Mouse (Mus musculus): ENCODE measurements at regions not wholly inside any gene's neighbourhood (a gene's known extent, or its start where the extent isn't known, plus 50 kb on each side); places are given as distances from the start of the nearest gene placed in this dataset.

DNA sequence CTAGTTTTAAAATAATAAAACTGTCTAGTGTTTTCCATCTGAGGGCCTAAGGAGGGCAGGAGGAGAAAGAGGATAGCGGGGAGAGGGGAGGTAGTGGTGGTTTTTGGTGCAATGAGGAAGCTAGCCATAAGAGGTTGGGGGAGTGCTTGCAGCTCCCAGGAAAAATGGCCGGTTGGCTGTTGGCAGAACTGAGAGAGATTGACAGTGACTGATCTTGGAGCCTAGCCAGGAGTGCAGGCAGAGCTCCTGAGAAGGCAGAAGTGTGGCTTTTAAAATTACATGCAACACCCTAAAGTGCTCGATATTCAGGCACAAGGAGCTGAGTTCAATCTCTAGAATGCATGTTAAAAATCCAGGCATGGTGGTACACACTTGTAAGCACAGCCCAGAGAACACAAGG, 938.3 kb upstream of the 2610301B20Rik start:
- no peak overlapping the region for H3K4me3 ChIP-seq (replicated peaks)
- H3K36me3 ChIP-seq = no peaks in the 10 kb centered on the region
- WGBS = 56% methylated on average over 3 of the region's 3 CpGs
- ATAC-seq = no peak
- no peak overlapping the region for H3K9ac ChIP-seq (replicated peaks)
- H3K9me3 ChIP-seq = no peaks in the 10 kb centered on the region
- no peaks in the 10 kb centered on the region for H3K4me1 ChIP-seq (replicated peaks)
- H3K27ac ChIP-seq = no peak overlapping the region
- no peaks in the 10 kb centered on the region for H3K27me3 ChIP-seq
- no peak overlapping the region for H3K4me2 ChIP-seq (replicated peaks)

DNA sequence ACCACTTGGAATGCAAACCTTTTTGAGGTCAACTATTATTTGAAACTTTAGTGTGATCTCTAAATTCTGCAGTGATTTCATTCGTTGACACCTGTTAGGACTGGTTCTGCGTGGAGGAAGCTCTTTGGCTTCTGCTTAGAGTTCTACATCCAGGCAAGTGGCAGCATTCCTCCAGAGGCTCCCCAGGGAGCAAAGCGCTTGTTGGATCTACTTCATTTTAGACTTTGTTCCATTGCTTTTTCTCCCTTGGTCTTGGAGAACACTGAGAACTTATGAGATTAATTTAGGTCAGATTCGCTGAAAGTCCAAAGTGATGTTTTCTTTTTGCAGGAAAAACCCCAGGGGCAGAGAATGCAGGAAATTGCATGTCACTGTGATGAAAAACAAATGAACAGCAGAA, 922.9 kb upstream of the 2610301B20Rik start:
- no peak for ATAC-seq
- 95% methylated on average over 4 of the region's 4 CpGs for WGBS
- H3K4me1 ChIP-seq (replicated peaks) = no peaks in the 10 kb centered on the region

DNA sequence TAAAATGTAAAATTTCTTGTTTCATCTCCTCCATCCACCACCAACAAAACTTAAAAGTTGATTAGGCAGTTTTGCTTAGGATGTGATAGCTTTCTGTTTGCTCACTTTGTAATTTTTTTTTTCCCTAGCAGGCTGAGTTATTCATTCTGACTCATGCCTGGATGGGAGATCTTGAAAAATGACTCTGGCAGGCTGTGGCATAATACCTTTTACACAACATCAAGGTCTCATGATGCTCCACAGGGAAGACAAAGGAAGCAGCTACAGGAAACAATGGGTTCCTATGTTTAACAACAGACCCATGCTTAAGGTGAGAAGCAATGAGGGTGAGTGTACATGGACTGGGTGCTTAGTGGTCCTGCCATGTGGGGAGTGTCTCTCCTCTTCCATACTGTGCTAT, 899.7 kb upstream of the 2610301B20Rik start:
- Histone ChIP-seq H3K4me2 (replicated peaks) (no peak overlapping the region), H3K4me1 (replicated peaks) (no peaks in the 10 kb centered on the region), H3K9ac (replicated peaks) (no peak overlapping the region), H3K9me3 (no peaks in the 10 kb centered on the region), H3K4me3 (replicated peaks) (no peak overlapping the region), H3K27ac (no peak overlapping the region), H3K36me3 (no peaks in the 10 kb centered on the region), H3K27me3 (no peaks in the 10 kb centered on the region)
- no peak for ATAC-seq

More for the DNA sequence above, 922.9 kb upstream of the 2610301B20Rik start:
- Histone ChIP-seq H3K27ac (no peak overlapping the region), H3K36me3 (no peaks in the 10 kb centered on the region), H3K4me2 (replicated peaks) (no peak overlapping the region), H3K9me3 (no peaks in the 10 kb centered on the region), H3K9ac (replicated peaks) (no peak overlapping the region), H3K4me3 (replicated peaks) (no peak overlapping the region), H3K27me3 (no peaks in the 10 kb centered on the region)

DNA sequence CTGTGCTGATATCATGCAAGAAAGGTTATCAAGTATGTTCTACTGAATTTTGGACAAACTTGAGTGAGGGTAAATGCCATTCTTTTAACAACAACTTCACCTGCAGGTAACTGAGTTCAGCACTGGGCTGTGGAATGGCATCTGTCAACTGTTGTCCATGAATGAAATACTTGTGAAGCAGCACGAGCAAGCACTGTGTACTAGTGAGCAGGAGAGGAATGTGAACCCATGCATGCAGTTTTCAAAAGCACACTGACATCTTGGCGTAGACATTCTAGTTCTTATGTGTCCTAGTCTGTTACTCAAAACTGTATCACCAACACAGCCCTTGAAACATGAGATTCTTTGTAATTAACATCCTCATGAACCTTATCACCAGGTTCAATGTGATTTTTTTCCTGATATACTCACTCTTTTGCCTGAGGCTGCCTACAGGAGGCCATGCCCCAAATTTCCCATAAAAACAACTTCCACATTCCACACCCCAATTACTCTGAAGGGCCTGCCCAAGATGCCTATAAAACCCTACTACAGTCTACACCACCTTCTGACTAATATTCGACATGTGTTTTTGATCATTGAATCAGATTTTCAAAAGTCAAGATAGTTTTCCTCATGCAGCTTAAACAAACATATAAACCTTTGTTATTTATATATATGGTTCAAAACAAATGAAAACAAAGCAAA, 892.8 kb upstream of the 2610301B20Rik start:
- WGBS = 86% methylated on average over 3 of the region's 3 CpGs
- no peak for ATAC-seq
- Histone ChIP-seq H3K36me3 (no peaks in the 10 kb centered on the region), H3K4me1 (replicated peaks) (no peaks in the 10 kb centered on the region), H3K4me3 (replicated peaks) (no peak overlapping the region), H3K4me2 (replicated peaks) (no peak overlapping the region), H3K27ac (no peak overlapping the region), H3K27me3 (no peaks in the 10 kb centered on the region), H3K9ac (replicated peaks) (no peak overlapping the region), H3K9me3 (no peaks in the 10 kb centered on the region)

DNA sequence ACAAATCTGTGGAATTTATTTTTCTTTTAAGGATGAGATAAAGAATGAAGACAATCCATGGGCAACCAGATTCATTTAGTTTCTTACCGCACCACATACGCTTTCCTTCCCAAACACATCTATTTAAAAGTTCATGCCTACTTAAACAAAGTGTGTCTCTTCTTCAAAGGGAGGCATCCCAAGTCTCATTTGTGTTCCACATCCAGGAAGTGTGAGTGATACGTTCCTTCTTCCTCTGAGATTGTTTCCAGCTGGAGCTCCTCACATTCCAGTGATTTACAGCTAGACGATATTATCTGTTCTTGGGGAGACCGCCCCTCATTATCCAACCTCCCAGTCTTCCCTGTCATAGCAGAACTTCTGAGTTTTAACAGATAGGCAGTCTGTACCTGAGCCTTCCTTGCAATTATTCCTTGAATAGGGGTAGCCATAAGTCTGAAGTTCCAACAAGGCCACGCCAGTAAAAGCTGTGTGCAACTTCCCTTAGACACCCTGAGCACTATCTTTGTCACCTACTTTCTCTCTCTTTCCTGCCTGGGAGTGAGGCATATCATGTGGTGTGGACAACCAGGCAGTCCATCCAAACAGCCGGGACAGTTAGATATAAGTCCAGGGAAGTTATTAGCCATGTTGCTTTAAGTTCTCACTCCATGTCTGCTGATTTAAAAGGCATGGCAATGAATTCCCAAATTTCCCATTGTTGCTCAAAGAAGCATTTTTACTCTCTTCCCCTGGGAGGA, 891.3 kb upstream of the 2610301B20Rik start:
- H3K4me3 ChIP-seq (replicated peaks) = no peak overlapping the region
- no peaks in the 10 kb centered on the region for H3K27me3 ChIP-seq
- 88% methylated on average over 7 of the region's 7 CpGs for WGBS
- H3K4me2 ChIP-seq (replicated peaks) = no peak overlapping the region
- no peak overlapping the region for H3K9ac ChIP-seq (replicated peaks)
- no peak overlapping the region for H3K27ac ChIP-seq
- H3K4me1 ChIP-seq (replicated peaks) = no peaks in the 10 kb centered on the region
- H3K36me3 ChIP-seq = no peaks in the 10 kb centered on the region
- no peaks in the 10 kb centered on the region for H3K9me3 ChIP-seq
- ATAC-seq = no peak

GRCm38 (mm10) chr4:9993871-9994270, 880.4 kb upstream of the 2610301B20Rik start:
- H3K4me3 ChIP-seq (replicated peaks) = no peak overlapping the region
- WGBS = 44% methylated on average over 1 of the region's 1 CpGs

GRCm38 (mm10) chr4:9994466-9994865, 879.8 kb upstream of the 2610301B20Rik start:
- 78% methylated on average over 1 of the region's 1 CpGs for WGBS
- no peak overlapping the region for H3K4me2 ChIP-seq (replicated peaks)
- H3K27ac ChIP-seq = no peak overlapping the region
- ATAC-seq = no peak
- no peaks in the 10 kb centered on the region for H3K9me3 ChIP-seq
- H3K4me3 ChIP-seq (replicated peaks) = no peak overlapping the region
- H3K36me3 ChIP-seq = no peaks in the 10 kb centered on the region
- no peaks in the 10 kb centered on the region for H3K27me3 ChIP-seq
- no peak overlapping the region for H3K9ac ChIP-seq (replicated peaks)
- no peaks in the 10 kb centered on the region for H3K4me1 ChIP-seq (replicated peaks)

More at GRCm38 (mm10) chr4:9993871-9994270, 880.4 kb upstream of the 2610301B20Rik start:
- Histone ChIP-seq H3K9me3 (no peaks in the 10 kb centered on the region), H3K4me2 (replicated peaks) (no peak overlapping the region), H3K36me3 (no peaks in the 10 kb centered on the region), H3K4me1 (replicated peaks) (no peaks in the 10 kb centered on the region), H3K27me3 (no peaks in the 10 kb centered on the region), H3K9ac (replicated peaks) (no peak overlapping the region), H3K27ac (no peak overlapping the region)
- ATAC-seq = no peak

GRCm38 (mm10) chr4:10030316-10030715, 844.0 kb upstream of the 2610301B20Rik start:
- no peak overlapping the region for H3K4me2 ChIP-seq (replicated peaks)
- H3K36me3 ChIP-seq = no peaks in the 10 kb centered on the region
- ATAC-seq = no peak
- H3K9me3 ChIP-seq = no peaks in the 10 kb centered on the region
- H3K4me3 ChIP-seq (replicated peaks) = no peak overlapping the region
- H3K27ac ChIP-seq = no peak overlapping the region
- H3K9ac ChIP-seq (replicated peaks) = no peak overlapping the region
- H3K27me3 ChIP-seq = no peaks in the 10 kb centered on the region
- H3K4me1 ChIP-seq (replicated peaks) = no peaks in the 10 kb centered on the region

- Histone ChIP-seq H3K4me1 (replicated peaks) (no peaks in the 10 kb centered on the region), H3K9ac (replicated peaks) (no peak overlapping the region), H3K27me3 (no peaks in the 10 kb centered on the region), H3K4me2 (replicated peaks) (no peak overlapping the region), H3K27ac (no peak overlapping the region), H3K36me3 (no peaks in the 10 kb centered on the region), H3K9me3 (no peaks in the 10 kb centered on the region), H3K4me3 (replicated peaks) (no peak overlapping the region)
- no peak for ATAC-seq
- 19% methylated on average over 3 of the region's 3 CpGs for WGBS
These were observed 842.5 kb upstream of the 2610301B20Rik start for GRCm38 (mm10) chr4:10031764-10032163.

DNA sequence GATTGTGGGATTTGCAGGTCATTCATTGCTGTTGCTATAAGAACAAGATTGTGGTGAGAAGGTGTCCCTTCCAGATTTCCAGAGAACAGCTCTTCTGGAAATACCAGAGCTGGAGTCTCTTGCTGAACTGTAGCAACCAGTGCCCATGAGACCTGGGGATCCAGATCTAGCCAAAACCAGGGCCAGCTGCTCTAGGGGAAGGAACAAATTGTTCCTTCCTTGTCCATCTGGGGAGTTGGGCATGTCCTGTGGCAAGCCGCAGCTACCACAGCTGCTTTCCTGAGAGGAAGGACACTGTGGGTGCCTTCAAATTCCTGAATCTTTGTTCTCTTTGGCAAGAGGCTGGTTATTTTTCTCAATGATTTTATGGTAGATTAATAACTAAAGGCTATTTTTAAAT, 839.0 kb upstream of the 2610301B20Rik start:
- 96% methylated on average over 1 of the region's 1 CpGs for WGBS
- H3K4me2 ChIP-seq (replicated peaks) = no peak overlapping the region
- no peaks in the 10 kb centered on the region for H3K27me3 ChIP-seq
- ATAC-seq = no peak
- H3K9ac ChIP-seq (replicated peaks) = no peak overlapping the region
- no peaks in the 10 kb centered on the region for H3K36me3 ChIP-seq
- no peaks in the 10 kb centered on the region for H3K9me3 ChIP-seq
- H3K27ac ChIP-seq = no peak overlapping the region
- no peak overlapping the region for H3K4me3 ChIP-seq (replicated peaks)
- no peaks in the 10 kb centered on the region for H3K4me1 ChIP-seq (replicated peaks)

DNA sequence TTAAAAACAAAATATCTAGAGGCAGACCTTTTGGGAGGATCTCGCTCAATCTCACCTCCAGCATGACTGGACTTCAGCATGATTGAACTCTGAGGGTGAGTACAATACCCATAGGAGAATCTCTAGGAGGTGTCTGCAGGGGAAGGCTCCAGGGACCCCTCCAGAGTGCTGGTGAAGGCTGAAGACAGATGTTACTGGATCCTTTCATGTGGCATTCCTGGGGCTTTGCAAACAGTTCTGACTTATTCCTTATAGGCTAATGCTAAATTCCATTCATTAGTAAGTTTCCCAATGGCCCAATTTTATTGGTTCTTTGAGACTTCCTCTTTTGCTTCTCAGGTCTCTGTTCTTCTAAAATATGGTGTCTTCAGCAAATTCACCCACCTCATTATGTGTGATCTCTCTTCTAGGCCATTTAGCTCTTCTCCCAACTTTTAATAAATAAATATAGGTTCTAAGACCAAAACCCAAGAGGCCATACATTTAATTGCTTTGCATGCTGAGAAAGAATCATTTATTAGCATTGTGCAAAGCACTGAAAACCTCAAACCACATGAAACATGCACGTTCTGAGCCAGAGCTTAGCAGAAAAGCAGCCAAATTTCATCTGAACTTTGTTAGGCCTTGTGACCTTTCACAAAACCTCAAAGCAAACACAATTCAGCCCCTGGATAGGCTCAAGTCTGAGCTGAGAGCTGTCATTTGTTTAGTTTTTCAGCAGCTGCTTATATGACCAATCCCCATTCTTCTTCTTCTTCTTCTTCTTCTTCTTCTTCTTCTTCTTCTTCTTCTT, 832.8 kb upstream of the 2610301B20Rik start:
- Histone ChIP-seq H3K4me1 (replicated peaks) (no peaks in the 10 kb centered on the region), H3K36me3 (no peaks in the 10 kb centered on the region), H3K27ac (no peak overlapping the region), H3K27me3 (no peaks in the 10 kb centered on the region), H3K4me3 (replicated peaks) (no peak overlapping the region), H3K9me3 (no peaks in the 10 kb centered on the region), H3K4me2 (replicated peaks) (no peak overlapping the region), H3K9ac (replicated peaks) (no peak overlapping the region)
- no peak for ATAC-seq
- WGBS = 79% methylated on average over 2 of the region's 2 CpGs

- Histone ChIP-seq H3K27me3 (no peaks in the 10 kb centered on the region), H3K36me3 (no peaks in the 10 kb centered on the region), H3K9ac (replicated peaks) (no peak overlapping the region), H3K4me1 (replicated peaks) (peaks cover 5% of the 10 kb centered on the region), H3K9me3 (no peaks in the 10 kb centered on the region), H3K4me3 (replicated peaks) (no peak overlapping the region), H3K4me2 (replicated peaks) (no peak overlapping the region), H3K27ac (no peak overlapping the region)
- 86% methylated on average over 1 of the region's 1 CpGs for WGBS
- no peak for ATAC-seq
These were observed 825.5 kb upstream of the 2610301B20Rik start for GRCm38 (mm10) chr4:10048770-10049169.
